Comparison of ENCODE assay signal across 21 mouse cellular contexts in genomic region chr14:118152294-118152651, GRCm38 (mm10). TPM values are rescaled to one million over a fixed set of nuclear protein-coding genes. Genes with fewer than 3 reads are reported as not detected.
A peak's percentile ranks its signal among the peaks of the same experiment; 100 is the strongest.
DNase-seq lines count a peak whose midpoint lies in the region; ATAC-seq and TF ChIP-seq lines count a peak whose summit lies in the region.
"Had no signal": no experiment of that assay in that cellular context is flagged by ENCODE, and none has a peak within 500 bp of the region (broad histone marks: within the 10 kb centered on the region; RNA-seq: fewer than 3 reads in every experiment).

No protein-coding gene starts in this region.

- no peaks in the 10 kb centered on the region for H3K4me1 ChIP-seq in forebrain, embryonic 16.5 days (replicated peaks; ENCODE audit: control insufficient read depth, insufficient read depth, low read length)
- no peaks in the 10 kb centered on the region for H3K4me1 ChIP-seq in forebrain, embryonic 14.5 days (ENCODE audit: control insufficient read depth, insufficient read depth, low read length)
- peaks cover 3% of the 10 kb centered on the region; the same call in 1 of the 2 replicates for H3K4me1 ChIP-seq in lung, embryonic 16.5 days (replicated peaks; ENCODE audit: control insufficient read depth, insufficient read depth, low read length)
- no peaks in the 10 kb centered on the region for H3K4me1 ChIP-seq in lung, adult 2 months (ENCODE audit: control insufficient read depth, insufficient read depth, low read length)
- H3K4me1 ChIP-seq: embryonic facial prominence, embryonic 13.5 days; forebrain, embryonic 12.5 days; hindbrain, embryonic 13.5 days had no signal

- H3K27ac ChIP-seq in forebrain, embryonic 16.5 days (ENCODE audit: low read length) = no peak overlapping the region
- H3K27ac ChIP-seq in forebrain, embryonic 14.5 days (ENCODE audit: low read depth, low read length) = no peak overlapping the region
- H3K27ac ChIP-seq in lung, embryonic 16.5 days (ENCODE audit: low read length) = no peak overlapping the region
- H3K27ac ChIP-seq: embryonic facial prominence, embryonic 13.5 days; forebrain, embryonic 12.5 days; heart, adult 2 months; hindbrain, embryonic 13.5 days; hindbrain, postnatal 0 days had no signal

- H3K4me2 ChIP-seq in forebrain, embryonic 16.5 days (ENCODE audit: low read length) = no peak overlapping the region
- H3K4me2 ChIP-seq in forebrain, embryonic 14.5 days (ENCODE audit: low read length) = no peak overlapping the region
- no peak overlapping the region for H3K4me2 ChIP-seq in lung, embryonic 16.5 days (ENCODE audit: low read depth, low read length)
- H3K4me2 ChIP-seq: embryonic facial prominence, embryonic 13.5 days; forebrain, embryonic 12.5 days; heart, embryonic 11.5 days; hindbrain, embryonic 13.5 days had no signal

- no peak overlapping the region for H3K9ac ChIP-seq in forebrain, embryonic 16.5 days (replicated peaks; ENCODE audit: low read depth, low read length)
- H3K9ac ChIP-seq in forebrain, embryonic 14.5 days (ENCODE audit: low read length) = no peak overlapping the region
- no peak overlapping the region for H3K9ac ChIP-seq in lung, embryonic 16.5 days (ENCODE audit: low read length)
- H3K9ac ChIP-seq: embryonic facial prominence, embryonic 13.5 days; forebrain, embryonic 12.5 days; hindbrain, embryonic 13.5 days had no signal

- no peaks in the 10 kb centered on the region for H3K27me3 ChIP-seq in forebrain, embryonic 16.5 days (replicated peaks; ENCODE audit: control insufficient read depth, insufficient read depth, low read length)
- no peaks in the 10 kb centered on the region for H3K27me3 ChIP-seq in forebrain, embryonic 14.5 days (replicated peaks; ENCODE audit: control insufficient read depth, insufficient read depth, low read length)
- no peaks in the 10 kb centered on the region for H3K27me3 ChIP-seq in lung, embryonic 16.5 days (ENCODE audit: control insufficient read depth, insufficient read depth, low read depth, low read length)
- H3K27me3 ChIP-seq: CH12.LX; embryonic facial prominence, embryonic 13.5 days; forebrain, embryonic 12.5 days; hindbrain, embryonic 13.5 days; Patski had no signal

- no peak for TF ChIP-seq POLR2A in lung, adult 2 months (IDR thresholded peaks at IDR 0.05; ENCODE audit: borderline replicate concordance, extremely low read depth, low read depth, low read length)

- no peaks in the 10 kb centered on the region for H3K9me3 ChIP-seq in forebrain, embryonic 16.5 days (ENCODE audit: control insufficient read depth, low read length)
- no peaks in the 10 kb centered on the region for H3K9me3 ChIP-seq in forebrain, embryonic 14.5 days (replicated peaks; ENCODE audit: control insufficient read depth, low read length)
- H3K9me3 ChIP-seq in lung, embryonic 16.5 days (ENCODE audit: control insufficient read depth, low read length) = no peaks in the 10 kb centered on the region
- H3K9me3 ChIP-seq: embryonic facial prominence, embryonic 13.5 days; forebrain, embryonic 12.5 days; G1E; hindbrain, embryonic 13.5 days had no signal

- DNase-seq in forebrain, embryonic 14.5 days (ENCODE audit: low spot score) = no peak
- peak; percentile 68 for DNase-seq in heart, adult 11 months
- DNase-seq in heart, adult 9 months (ENCODE audit: low spot score in 2 of 2) = no peak
- DNase-seq in lung, adult 2 months = no peak
- DNase-seq: adrenal gland, postnatal 36 days; B cell, adult 2 months; cerebellum, adult 9-10 months had no signal

- H3K36me3 ChIP-seq in forebrain, embryonic 16.5 days (ENCODE audit: control insufficient read depth, insufficient read depth) = no peaks in the 10 kb centered on the region
- peaks cover 19% of the 10 kb centered on the region; the same call in 1 of the 2 replicates for H3K36me3 ChIP-seq in forebrain, embryonic 14.5 days (ENCODE audit: control insufficient read depth, insufficient read depth, low read length)
- peaks cover 11% of the 10 kb centered on the region for H3K36me3 ChIP-seq in lung, embryonic 16.5 days (ENCODE audit: control insufficient read depth, insufficient read depth, low read length)

- no peak overlapping the region for H3K4me3 ChIP-seq in forebrain, embryonic 16.5 days (replicated peaks; ENCODE audit: low read length)
- H3K4me3 ChIP-seq in forebrain, embryonic 14.5 days (ENCODE audit: low read depth, low read length) = no peak overlapping the region
- H3K4me3 ChIP-seq in lung, embryonic 16.5 days (ENCODE audit: low read length) = no peak overlapping the region
- no peak overlapping the region for H3K4me3 ChIP-seq in lung, adult 2 months (replicated peaks; ENCODE audit: extremely low read depth, low read depth, low read length)
- H3K4me3 ChIP-seq: embryonic facial prominence, embryonic 13.5 days; erythroblast, embryonic 14.5 days; forebrain, embryonic 12.5 days; heart, adult 2 months; hindbrain, embryonic 13.5 days had no signal

- WGBS in forebrain, embryonic 16.5 days = 89% methylated on average over 8 of the region's 8 CpGs
- 92% methylated on average over 8 of the region's 8 CpGs for WGBS in forebrain, embryonic 14.5 days
- WGBS in lung, embryonic 16.5 days = 90% methylated on average over 8 of the region's 8 CpGs
- 90% methylated on average over 8 of the region's 8 CpGs for WGBS in lung, adult 2 months

- TF ChIP-seq CTCF in lung, adult 2 months (IDR thresholded peaks at IDR 0.05; ENCODE audit: insufficient read depth, low read length) = no peak

- ATAC-seq in forebrain, embryonic 16.5 days = peak; percentile 41; the same call in 1 of the 2 replicates
- no peak for ATAC-seq in forebrain, embryonic 14.5 days
- peak; percentile 24; the same call in 1 of the 2 replicates for ATAC-seq in lung, embryonic 16.5 days (ENCODE audit: low read depth)
- ATAC-seq: inflammation-experienced regulatory T-cells, adult 6 months; intestine, embryonic 16.5 days; Patski had no signal

RNA-seq across cellular contexts. Expression of gene Gpr180, which starts 15.3 kb away (rescaled TPM):
- 32.7 and 33.5 TPM in 2 replicates for polyA plus RNA-seq in forebrain, embryonic 16.5 days (2015; fragmentation: Nextera tagmentation; extraction: Ambion mirVana)
- 30.0 and 33.0 TPM in 2 replicates for polyA plus RNA-seq in forebrain, embryonic 14.5 days (2014; fragmentation: Nextera tagmentation; extraction: Ambion mirVana)
- 53.0 and 57.4 TPM in 2 replicates for polyA plus RNA-seq in lung, embryonic 16.5 days (2015; fragmentation: Nextera tagmentation; extraction: Ambion mirVana)
- 25.1 and 26.1 TPM in 2 replicates for polyA plus RNA-seq in lung, adult 2 months (2012; rRNA removed)

RNA-seq across cellular contexts. Expression of gene Tgds, which starts 19.7 kb away (rescaled TPM):
- 20.2 and 22.8 TPM in 2 replicates for polyA plus RNA-seq in forebrain, embryonic 16.5 days (2015; fragmentation: Nextera tagmentation; extraction: Ambion mirVana)
- polyA plus RNA-seq in forebrain, embryonic 14.5 days (2014; fragmentation: Nextera tagmentation; extraction: Ambion mirVana) = 24.4 and 25.8 TPM in 2 replicates
- 32.8 and 35.9 TPM in 2 replicates for polyA plus RNA-seq in lung, embryonic 16.5 days (2015; fragmentation: Nextera tagmentation; extraction: Ambion mirVana)
- 5.2 and 5.8 TPM in 2 replicates for polyA plus RNA-seq in lung, adult 2 months (2012; rRNA removed)
- polyA plus RNA-seq: erythroblast, embryonic 14.5 days had no signal
